Mouse (Mus musculus): Measurements from ENCODE around the gene Ergic3. TPM values are rescaled to one million over a fixed set of nuclear protein-coding genes. Genes with fewer than 3 reads are reported as not detected.

The Ergic3 gene
- polyA plus RNA-seq, 1 experiment from 2014 or later: 240 TPM

Other genes starting within 250 kb of the Ergic3 start
- 0.14 and 0.16 TPM in 2 replicates for gene Mmp24, start 232.7 kb upstream of the Ergic3 start, polyA plus RNA-seq (2015; fragmentation: Nextera tagmentation; extraction: Ambion mirVana)
- gene BC029722, start 188.6 kb upstream of the Ergic3 start, polyA plus RNA-seq (2015; fragmentation: Nextera tagmentation; extraction: Ambion mirVana): 14.5 and 18.1 TPM in 2 replicates
- gene Eif6, start 181.1 kb upstream of the Ergic3 start, polyA plus RNA-seq (2015; fragmentation: Nextera tagmentation; extraction: Ambion mirVana): 204 and 210 TPM in 2 replicates
- gene Fam83c, start 173.2 kb upstream of the Ergic3 start, polyA plus RNA-seq (2015; fragmentation: Nextera tagmentation; extraction: Ambion mirVana): 0.15 and 0.19 TPM in 2 replicates
- 66.6 and 81.7 TPM in 2 replicates for gene Uqcc1, start 77.7 kb upstream of the Ergic3 start, polyA plus RNA-seq (2015; fragmentation: Nextera tagmentation; extraction: Ambion mirVana)
- not detected in 2 replicates for gene Gm15557, start 67.3 kb upstream of the Ergic3 start, polyA plus RNA-seq (2015; fragmentation: Nextera tagmentation; extraction: Ambion mirVana)
- gene Gdf5, start 62.7 kb upstream of the Ergic3 start, polyA plus RNA-seq (2015; fragmentation: Nextera tagmentation; extraction: Ambion mirVana): 0.51 and 0.84 TPM in 2 replicates
- 21.9 and 24.4 TPM in 2 replicates for gene Cep250, start 51.6 kb upstream of the Ergic3 start, polyA plus RNA-seq (2015; fragmentation: Nextera tagmentation; extraction: Ambion mirVana)
- 0.75 and 1.0 TPM in 2 replicates for gene 6430550D23Rik, start 68 bp upstream of the Ergic3 start, polyA plus RNA-seq (2015; fragmentation: Nextera tagmentation; extraction: Ambion mirVana)
- 0.08 TPM in 1 of 2 replicates, not detected in the other for gene Fer1l4, start 44.9 kb downstream of the Ergic3 start, polyA plus RNA-seq (2015; fragmentation: Nextera tagmentation; extraction: Ambion mirVana)
- gene Spag4, start 57.1 kb downstream of the Ergic3 start, polyA plus RNA-seq (2015; fragmentation: Nextera tagmentation; extraction: Ambion mirVana): 3.6 and 4.1 TPM in 2 replicates
- 69.6 and 71.2 TPM in 2 replicates for gene Cpne1, start 103.9 kb downstream of the Ergic3 start, polyA plus RNA-seq (2015; fragmentation: Nextera tagmentation; extraction: Ambion mirVana)
- 30.5 and 32.8 TPM in 2 replicates for gene Rbm12, start 103.9 kb downstream of the Ergic3 start, polyA plus RNA-seq (2015; fragmentation: Nextera tagmentation; extraction: Ambion mirVana)
- gene Gm28036, start 119.0 kb downstream of the Ergic3 start, polyA plus RNA-seq (2015; fragmentation: Nextera tagmentation; extraction: Ambion mirVana): 18.1 and 19.4 TPM in 2 replicates
- 406 and 428 TPM in 2 replicates for gene Romo1, start 136.0 kb downstream of the Ergic3 start, polyA plus RNA-seq (2015; fragmentation: Nextera tagmentation; extraction: Ambion mirVana)
- gene Nfs1, start 136.1 kb downstream of the Ergic3 start, polyA plus RNA-seq (2015; fragmentation: Nextera tagmentation; extraction: Ambion mirVana): 47.7 and 50.2 TPM in 2 replicates
- gene Rbm39, start 172.2 kb downstream of the Ergic3 start, polyA plus RNA-seq (2015; fragmentation: Nextera tagmentation; extraction: Ambion mirVana): 653 and 664 TPM in 2 replicates
- gene Phf20, start 188.4 kb downstream of the Ergic3 start, polyA plus RNA-seq (2015; fragmentation: Nextera tagmentation; extraction: Ambion mirVana): 78.4 and 79.3 TPM in 2 replicates

Data from kidney, embryonic 15.5 days (tissue).